Mouse (Mus musculus) ES-E14 (cell line): ENCODE data around the gene Tnik.

Experiments used
- CHD2 ChIP-seq: IDR thresholded peaks from 2 replicates; pipeline ENCODE4 v1.6.1; 2014; ENCODE audit warnings: mild to moderate bottlenecking, low read depth, low read length, inconsistent platforms
- HCFC1 ChIP-seq: IDR thresholded peaks from 2 replicates; pipeline ENCODE4 v1.6.1; 2012; ENCODE audit warnings: low read length, inconsistent platforms, borderline replicate concordance; ENCODE audit not compliant: insufficient read depth
- MAFK ChIP-seq: IDR thresholded peaks from 2 replicates; pipeline ENCODE4 v1.6.1; 2014; ENCODE audit warnings: mild to moderate bottlenecking, low read depth, low read length, inconsistent platforms; ENCODE audit not compliant: insufficient read depth
- ZC3H11A ChIP-seq: IDR thresholded peaks from 2 replicates; pipeline ENCODE4 v1.6.1; 2012; ENCODE audit warnings: low read depth, mild to moderate bottlenecking, inconsistent platforms, low read length, borderline replicate concordance
- ZNF384 ChIP-seq: IDR thresholded peaks from 2 replicates; pipeline ENCODE4 v1.6.1; 2012; ENCODE audit warnings: low read depth, low read length, inconsistent platforms

DNA sequence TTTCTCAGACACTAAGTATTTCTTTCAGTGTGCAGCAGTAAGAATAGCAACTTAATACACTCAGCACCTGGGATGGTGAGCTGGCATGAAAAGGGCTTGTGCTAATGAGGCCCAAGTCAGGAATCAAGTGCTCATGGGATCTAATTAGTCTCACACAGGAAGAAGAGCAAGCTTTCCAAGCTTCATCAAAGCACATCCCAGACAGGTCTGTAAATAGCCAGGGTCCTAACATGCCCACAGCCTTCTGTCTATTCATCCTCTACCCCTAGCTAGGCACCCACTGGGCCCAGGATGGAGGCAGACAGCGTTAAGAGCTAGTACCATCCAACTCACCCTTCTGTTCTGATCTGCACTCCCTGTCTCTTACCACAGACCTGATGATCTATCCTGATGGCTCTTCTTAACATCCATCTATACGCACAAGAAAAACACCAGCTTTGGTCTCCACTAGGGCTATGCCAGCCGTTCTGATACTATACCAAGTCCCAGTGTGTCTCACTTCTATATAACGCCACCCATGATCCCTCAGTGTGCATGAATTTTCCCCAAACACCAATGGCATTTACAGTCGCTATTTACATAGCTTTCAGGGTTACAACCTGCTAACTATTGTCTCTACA is 354.1 kb downstream of the Tnik start:
- TF ChIP-seq HCFC1 (no peak), CHD2 (no peak), ZNF384 (no peak), MAFK (no peak), ZC3H11A (no peak)
